Comparison of ENCODE assay signal across 8 mouse cellular contexts in the genomic region with DNA sequence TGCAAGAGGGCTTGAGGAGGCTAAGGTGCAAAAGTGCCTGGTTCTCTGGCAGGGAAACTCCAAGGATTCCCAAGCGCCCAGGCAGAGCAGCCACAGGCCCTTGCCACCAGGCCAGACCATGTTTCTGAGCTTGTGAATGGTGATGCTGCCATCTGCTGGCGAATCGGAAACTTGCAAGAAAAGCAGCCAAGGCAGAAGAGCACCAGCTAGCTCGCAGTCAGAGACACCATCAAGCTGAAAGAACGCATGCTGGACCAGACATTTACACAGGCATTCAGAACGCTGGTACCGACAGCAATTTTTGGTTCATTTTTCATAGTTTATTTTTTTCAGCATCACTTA. TPM values are rescaled to one million over a fixed set of nuclear protein-coding genes. Genes with fewer than 3 reads are reported as not detected.
DNase-seq lines count a peak whose midpoint lies in the region; ATAC-seq and TF ChIP-seq lines count a peak whose summit lies in the region.

No protein-coding gene starts in this region.

- no peaks in the 10 kb centered on the region for H3K27me3 ChIP-seq in embryonic facial prominence, embryonic 11.5 days (ENCODE audit: control insufficient read depth, insufficient read depth, low read length)
- H3K27me3 ChIP-seq in heart, adult 2 months (ENCODE audit: control insufficient read depth, insufficient read depth, low read length), result no peaks in the 10 kb centered on the region
- no peaks in the 10 kb centered on the region for H3K27me3 ChIP-seq in kidney, embryonic 16.5 days (ENCODE audit: insufficient read depth, low read length)
- no peaks in the 10 kb centered on the region for H3K27me3 ChIP-seq in liver, adult 2 months (ENCODE audit: control insufficient read depth, insufficient read depth, low read length)
- no peaks in the 10 kb centered on the region for H3K27me3 ChIP-seq in neural tube, embryonic 13.5 days

- intact Hi-C loops in heart, adult 2 months (cut with DNase I), result loop anchor here (5.0 to 10.0 kb wide), 3 partner anchors 100 to 900 kb away; no protein-coding TSS in a partner anchor

- H3K9ac ChIP-seq in embryonic facial prominence, embryonic 11.5 days (replicated peaks; ENCODE audit: low read length), result no peak overlapping the region
- no peak overlapping the region for H3K9ac ChIP-seq in heart, adult 2 months (ENCODE audit: low read depth, low read length)
- no peak overlapping the region for H3K9ac ChIP-seq in kidney, embryonic 16.5 days (replicated peaks; ENCODE audit: low read length)
- no peak overlapping the region for H3K9ac ChIP-seq in liver, adult 2 months (ENCODE audit: low read depth, low read length)
- H3K9ac ChIP-seq in neural tube, embryonic 13.5 days, result no peak overlapping the region

- TF ChIP-seq CTCF in heart, adult 2 months (IDR thresholded peaks at IDR 0.05), result peak; percentile 91
- peak; percentile 97 for TF ChIP-seq CTCF in liver, adult 2 months (IDR thresholded peaks at IDR 0.05; ENCODE audit: low read depth, low read length)

- no peaks in the 10 kb centered on the region for H3K4me1 ChIP-seq in embryonic facial prominence, embryonic 11.5 days (ENCODE audit: control insufficient read depth, insufficient read depth, low read length)
- H3K4me1 ChIP-seq in heart, adult 2 months (ENCODE audit: control insufficient read depth, insufficient read depth, low read length), result no peaks in the 10 kb centered on the region
- no peaks in the 10 kb centered on the region for H3K4me1 ChIP-seq in kidney, embryonic 16.5 days (ENCODE audit: insufficient read depth, low read length)
- no peaks in the 10 kb centered on the region for H3K4me1 ChIP-seq in liver, adult 2 months (ENCODE audit: control insufficient read depth, insufficient read depth, low read length)
- H3K4me1 ChIP-seq in neural tube, embryonic 13.5 days (replicated peaks), result no peaks in the 10 kb centered on the region

- DNase-seq in A20 (ENCODE audit: low read depth, low spot score), result peak; percentile 77
- peak; percentile 85 for DNase-seq in adrenal gland, postnatal 25 days
- DNase-seq in embryonic facial prominence, embryonic 11.5 days (ENCODE audit: low spot score), result peak; percentile 89
- DNase-seq in heart, adult 2 months, result peak; percentile 74 to 86
- peak; percentile 51 for DNase-seq in liver, adult 2 months (ENCODE audit: extremely low read depth, low read depth, low spot score)
- peak; percentile 65 for DNase-seq in telencephalon, adult 2 months (ENCODE audit: low read depth, low spot score)

- no peaks in the 10 kb centered on the region for H3K9me3 ChIP-seq in embryonic facial prominence, embryonic 11.5 days (replicated peaks; ENCODE audit: control insufficient read depth, low read length)
- no peaks in the 10 kb centered on the region for H3K9me3 ChIP-seq in kidney, embryonic 16.5 days (ENCODE audit: low read length)
- no peaks in the 10 kb centered on the region for H3K9me3 ChIP-seq in neural tube, embryonic 13.5 days

- H3K79me2 ChIP-seq in heart, adult 2 months (replicated peaks; ENCODE audit: control insufficient read depth, insufficient read depth, low read length), result no peaks in the 10 kb centered on the region
- no peaks in the 10 kb centered on the region for H3K79me2 ChIP-seq in liver, adult 2 months (ENCODE audit: control insufficient read depth, insufficient read depth, low read length)

- 0 out of 2 replicates have a peak, but pooled peaks have one; percentile 17 for ATAC-seq in embryonic facial prominence, embryonic 11.5 days (replicated peaks; ENCODE audit: insufficient number of reproducible peaks, low FRiP score, low TSS enrichment, low read depth)
- peak; percentile 74 for ATAC-seq in kidney, embryonic 16.5 days (ENCODE audit: low FRiP score, low TSS enrichment)
- peak; percentile 79 for ATAC-seq in neural tube, embryonic 13.5 days (ENCODE audit: low read depth)

- peak; percentile 80 for TF ChIP-seq EP300 in heart, adult 2 months (IDR thresholded peaks at IDR 0.05; ENCODE audit: insufficient read depth, low read depth, low read length)

- no peak overlapping the region for H3K27ac ChIP-seq in embryonic facial prominence, embryonic 11.5 days (replicated peaks; ENCODE audit: low read depth, low read length)
- no peak overlapping the region for H3K27ac ChIP-seq in heart, adult 2 months
- H3K27ac ChIP-seq in kidney, embryonic 16.5 days (ENCODE audit: low read length), result no peak overlapping the region
- H3K27ac ChIP-seq in liver, adult 2 months (replicated peaks; ENCODE audit: insufficient read depth, low read depth, low read length), result no peak overlapping the region
- no peak overlapping the region for H3K27ac ChIP-seq in neural tube, embryonic 13.5 days (replicated peaks)

- H3K4me3 ChIP-seq in embryonic facial prominence, embryonic 11.5 days (ENCODE audit: low read depth, low read length), result no peak overlapping the region
- no peak overlapping the region for H3K4me3 ChIP-seq in heart, adult 2 months
- H3K4me3 ChIP-seq in kidney, embryonic 16.5 days (ENCODE audit: low read length), result no peak overlapping the region
- H3K4me3 ChIP-seq in liver, adult 2 months (ENCODE audit: insufficient read depth, low read depth, low read length), result no peak overlapping the region
- H3K4me3 ChIP-seq in neural tube, embryonic 13.5 days, result no peak overlapping the region

- no peak overlapping the region for H3K4me2 ChIP-seq in embryonic facial prominence, embryonic 11.5 days (ENCODE audit: low read depth, low read length)
- H3K4me2 ChIP-seq in kidney, embryonic 16.5 days (replicated peaks; ENCODE audit: low read depth, low read length), result no peak overlapping the region
- no peak overlapping the region for H3K4me2 ChIP-seq in neural tube, embryonic 13.5 days

- TF ChIP-seq POLR2A in heart, adult 2 months (IDR thresholded peaks at IDR 0.05; ENCODE audit: insufficient read depth, low read depth, low read length), result no peak
- no peak for TF ChIP-seq POLR2A in liver, adult 2 months (IDR thresholded peaks at IDR 0.05; ENCODE audit: extremely low read depth, insufficient read depth, low read length)

- H3K36me3 ChIP-seq in embryonic facial prominence, embryonic 11.5 days (replicated peaks; ENCODE audit: control insufficient read depth, insufficient read depth, low read depth, low read length), result no peaks in the 10 kb centered on the region; the same call in none of the 2 replicates
- H3K36me3 ChIP-seq in heart, adult 2 months (ENCODE audit: control insufficient read depth, insufficient read depth, low read length), result no peaks in the 10 kb centered on the region
- peaks cover 21% of the 10 kb centered on the region for H3K36me3 ChIP-seq in kidney, embryonic 16.5 days (ENCODE audit: insufficient read depth, low read length)
- no peaks in the 10 kb centered on the region for H3K36me3 ChIP-seq in liver, adult 2 months (ENCODE audit: control insufficient read depth, insufficient read depth, low read length)
- H3K36me3 ChIP-seq in neural tube, embryonic 13.5 days, result peaks cover 36% of the 10 kb centered on the region

- WGBS in embryonic facial prominence, embryonic 11.5 days, result 21% methylated on average over 7 of the region's 7 CpGs
- 21% methylated on average over 7 of the region's 7 CpGs for WGBS in heart, adult 2 months
- 19% methylated on average over 7 of the region's 7 CpGs for WGBS in kidney, embryonic 16.5 days
- WGBS in liver, adult 2 months, result 26% methylated on average over 7 of the region's 7 CpGs
- WGBS in neural tube, embryonic 13.5 days, result 13% methylated on average over 7 of the region's 7 CpGs

RNA-seq across cellular contexts. Expression of gene Zbtb49, which starts 22.8 kb away (rescaled TPM):
- 10.8 and 12.0 TPM in 2 replicates for total RNA-seq in adrenal gland, postnatal 25 days (2021)
- polyA plus RNA-seq in embryonic facial prominence, embryonic 11.5 days (2014; fragmentation: Nextera tagmentation; extraction: Ambion mirVana), result 12.1 and 13.4 TPM in 2 replicates
- total RNA-seq in heart, adult 2 months (2021), result 1 to 10 TPM; 3.7 to 4.1 TPM
- polyA plus RNA-seq in heart, adult 2 months (2012; rRNA removed), result 4.3 and 5.2 TPM in 2 replicates
- polyA plus RNA-seq in kidney, embryonic 16.5 days (2015; fragmentation: Nextera tagmentation; extraction: Ambion mirVana), result 16.0 and 17.4 TPM in 2 replicates
- total RNA-seq in liver, adult 2 months (2014; rRNA removed), result 2.3 and 2.8 TPM in 2 replicates
- 2.6 and 5.1 TPM in 2 replicates for polyA plus RNA-seq in liver, adult 2 months (2012; rRNA removed)
- 17.1 and 19.3 TPM in 2 replicates for polyA plus RNA-seq in neural tube, embryonic 13.5 days (2015; fragmentation: Nextera tagmentation; extraction: Ambion mirVana)

RNA-seq across cellular contexts. Expression of gene Lyar, which starts 22.8 kb away (rescaled TPM):
- 18.0 and 20.7 TPM in 2 replicates for total RNA-seq in adrenal gland, postnatal 25 days (2021)
- 149 and 164 TPM in 2 replicates for polyA plus RNA-seq in embryonic facial prominence, embryonic 11.5 days (2014; fragmentation: Nextera tagmentation; extraction: Ambion mirVana)
- 10 to 100 TPM; 16.8 to 20.5 TPM for total RNA-seq in heart, adult 2 months (2021)
- 5.4 and 7.4 TPM in 2 replicates for polyA plus RNA-seq in heart, adult 2 months (2012; rRNA removed)
- polyA plus RNA-seq in kidney, embryonic 16.5 days (2015; fragmentation: Nextera tagmentation; extraction: Ambion mirVana), result 82.1 and 92.7 TPM in 2 replicates
- total RNA-seq in liver, adult 2 months (2014; rRNA removed), result 7.4 and 9.2 TPM in 2 replicates
- polyA plus RNA-seq in liver, adult 2 months (2012; rRNA removed), result 1.9 and 2.6 TPM in 2 replicates
- 44.5 and 47.7 TPM in 2 replicates for polyA plus RNA-seq in neural tube, embryonic 13.5 days (2015; fragmentation: Nextera tagmentation; extraction: Ambion mirVana)

RNA-seq across cellular contexts. Expression of gene Nsg1, which starts 37.7 kb away (rescaled TPM):
- 59.3 and 70.9 TPM in 2 replicates for total RNA-seq in adrenal gland, postnatal 25 days (2021)
- polyA plus RNA-seq in embryonic facial prominence, embryonic 11.5 days (2014; fragmentation: Nextera tagmentation; extraction: Ambion mirVana), result 59.6 and 67.5 TPM in 2 replicates
- 1 to 10 TPM; 6.8 to 7.8 TPM for total RNA-seq in heart, adult 2 months (2021)
- polyA plus RNA-seq in heart, adult 2 months (2012; rRNA removed), result 9.7 and 12.5 TPM in 2 replicates
- polyA plus RNA-seq in kidney, embryonic 16.5 days (2015; fragmentation: Nextera tagmentation; extraction: Ambion mirVana), result 67.7 and 69.7 TPM in 2 replicates
- 1.3 and 1.7 TPM in 2 replicates for total RNA-seq in liver, adult 2 months (2014; rRNA removed)
- polyA plus RNA-seq in liver, adult 2 months (2012; rRNA removed), result 1.1 and 1.9 TPM in 2 replicates
- 976 and 984 TPM in 2 replicates for polyA plus RNA-seq in neural tube, embryonic 13.5 days (2015; fragmentation: Nextera tagmentation; extraction: Ambion mirVana)

Comparison
In these comparisons a context has a peak if more than half of its experiments do, and no peak if none do; other contexts are left out.
1. ATAC-seq: peak in every context shown above with its lines; median percentile 79 in neural tube, embryonic 13.5 days; 74 in kidney, embryonic 16.5 days; 17 in embryonic facial prominence, embryonic 11.5 days.
2. RNA of gene Nsg1, which starts 37.7 kb away (polyA plus RNA-seq): 976 to 984 TPM in neural tube, embryonic 13.5 days; 67.7 to 69.7 TPM in kidney, embryonic 16.5 days, 59.6 to 67.5 TPM in embryonic facial prominence, embryonic 11.5 days, 9.7 to 12.5 TPM in heart, adult 2 months and 1.1 to 1.9 TPM in liver, adult 2 months; every median in the first group is over 10 times any median in the second.
3. Peak in every context shown above with its lines, with median percentiles within 50 percentile points of each other: DNase-seq.